Mouse (Mus musculus) hindbrain, embryonic 16.5 days (tissue): ENCODE data around the gene Ubl3. TPM values are rescaled to one million over a fixed set of nuclear protein-coding genes. Genes with fewer than 3 reads are reported as not detected.

Experiments
- ATAC-seq: fragments of 200-750 bp; cut with Nextera tagmentation; 2 replicates; pipeline ENCODE4 v1.8.0; 2017; ENCODE audit warnings: moderate TSS enrichment, moderate library complexity
- H3K27ac ChIP-seq: fragments of 300-500 bp; sonication (generic); 2 replicates; pipeline ENCODE4 v1.5.1; 2014; ENCODE audit warnings: low read depth, mild to moderate bottlenecking, control low read depth, low read length, moderate library complexity
- H3K27me3 ChIP-seq: fragments of 300-500 bp; sonication (generic); replicated peaks from 2 replicates; pipeline ENCODE4 v1.6.1; 2014; ENCODE audit warnings: low read length; ENCODE audit not compliant: control insufficient read depth, insufficient read depth
- H3K36me3 ChIP-seq: fragments of 300-500 bp; sonication (generic); 2 replicates; pipeline ENCODE4 v1.6.1; 2014; ENCODE audit warnings: mild to moderate bottlenecking, low read length, moderate library complexity, mixed read lengths; ENCODE audit not compliant: control insufficient read depth, insufficient read depth
- H3K4me1 ChIP-seq: fragments of 300-500 bp; sonication (generic); 2 replicates; pipeline ENCODE4 v1.6.1; 2014; ENCODE audit warnings: low read depth, low read length; ENCODE audit not compliant: control insufficient read depth, insufficient read depth
- H3K4me2 ChIP-seq: fragments of 300-500 bp; sonication (generic); 2 replicates; pipeline ENCODE4 v1.6.1; 2014; ENCODE audit warnings: mild to moderate bottlenecking, low read length, control low read depth, moderate library complexity
- H3K4me3 ChIP-seq: fragments of 300-500 bp; sonication (generic); 2 replicates; pipeline ENCODE4 v1.5.1; 2014; ENCODE audit warnings: mild to moderate bottlenecking, low read length, control low read depth, moderate library complexity
- H3K9ac ChIP-seq: fragments of 300-500 bp; sonication (generic); 2 replicates; pipeline ENCODE4 v1.6.1; 2014; ENCODE audit warnings: low read depth, mild to moderate bottlenecking, control low read depth, low read length, moderate library complexity
- H3K9me3 ChIP-seq: fragments of 300-500 bp; sonication (generic); 2 replicates; pipeline ENCODE4 v1.6.1; 2014; ENCODE audit warnings: mild to moderate bottlenecking, low read length, moderate library complexity; ENCODE audit not compliant: control insufficient read depth
- WGBS: fragments of 180-500 bp; shearing (Covaris S2); extraction: QIAGEN DNeasy Blood & Tissue Kit; methylation state at CpG from one replicate; pipeline ENCODE4 v1.1.7; 2014; 5-methylcytosine and 5-hydroxymethylcytosine counted together
- polyA plus RNA-seq: library from polyadenylated mRNA; unstranded; fragments of >200 nt; fragmentation: Nextera tagmentation; extraction: Ambion mirVana; gene quantifications from 2 replicates; pipeline ENCODE4 v1.2.1, GENCODE M21; 2015

The Ubl3 gene
- polyA plus RNA-seq, 1 experiment from 2014 or later = 70.7 TPM

GRCm38 (mm10) chr5:148569444-148569843, 16.9 kb upstream of the Ubl3 start:
- WGBS = 76% methylated on average over 13 of the region's 13 CpGs

GRCm38 (mm10) chr5:148565636-148566035, 13.0 kb upstream of the Ubl3 start:
- Histone ChIP-seq H3K4me2 (no peak overlapping the region), H3K27me3 (no peaks in the 10 kb centered on the region), H3K4me3 (no peak overlapping the region), H3K36me3 (no peaks in the 10 kb centered on the region), H3K4me1 (no peaks in the 10 kb centered on the region), H3K9me3 (no peaks in the 10 kb centered on the region), H3K9ac (no peak overlapping the region), H3K27ac (no peak overlapping the region)
- 24% methylated on average over 6 of the region's 6 CpGs for WGBS
- no peak for ATAC-seq

More at GRCm38 (mm10) chr5:148569444-148569843, 16.9 kb upstream of the Ubl3 start:
- H3K4me2 ChIP-seq = no peak overlapping the region
- no peaks in the 10 kb centered on the region for H3K4me1 ChIP-seq
- H3K9me3 ChIP-seq = no peaks in the 10 kb centered on the region
- no peaks in the 10 kb centered on the region for H3K36me3 ChIP-seq
- no peak overlapping the region for H3K9ac ChIP-seq
- no peak overlapping the region for H3K4me3 ChIP-seq
- H3K27me3 ChIP-seq = no peaks in the 10 kb centered on the region
- H3K27ac ChIP-seq = no peak overlapping the region
- no peak for ATAC-seq

GRCm38 (mm10) chr5:148564073-148564472, 11.5 kb upstream of the Ubl3 start:
- H3K9me3 ChIP-seq = no peaks in the 10 kb centered on the region
- no peaks in the 10 kb centered on the region for H3K27me3 ChIP-seq
- no peaks in the 10 kb centered on the region for H3K36me3 ChIP-seq
- no peaks in the 10 kb centered on the region for H3K4me1 ChIP-seq
- H3K27ac ChIP-seq = no peak overlapping the region
- ATAC-seq = no peak
- no peak overlapping the region for H3K4me3 ChIP-seq
- no peak overlapping the region for H3K4me2 ChIP-seq
- 79% methylated on average over 3 of the region's 3 CpGs for WGBS
- no peak overlapping the region for H3K9ac ChIP-seq

GRCm38 (mm10) chr5:148563281-148563680, 10.7 kb upstream of the Ubl3 start:
- Histone ChIP-seq H3K4me2 (no peak overlapping the region), H3K4me1 (no peaks in the 10 kb centered on the region), H3K27me3 (no peaks in the 10 kb centered on the region), H3K9me3 (no peaks in the 10 kb centered on the region), H3K4me3 (no peak overlapping the region), H3K27ac (no peak overlapping the region), H3K9ac (no peak overlapping the region), H3K36me3 (no peaks in the 10 kb centered on the region)
- WGBS = 86% methylated on average over 3 of the region's 4 CpGs
- ATAC-seq = no peak

DNA sequence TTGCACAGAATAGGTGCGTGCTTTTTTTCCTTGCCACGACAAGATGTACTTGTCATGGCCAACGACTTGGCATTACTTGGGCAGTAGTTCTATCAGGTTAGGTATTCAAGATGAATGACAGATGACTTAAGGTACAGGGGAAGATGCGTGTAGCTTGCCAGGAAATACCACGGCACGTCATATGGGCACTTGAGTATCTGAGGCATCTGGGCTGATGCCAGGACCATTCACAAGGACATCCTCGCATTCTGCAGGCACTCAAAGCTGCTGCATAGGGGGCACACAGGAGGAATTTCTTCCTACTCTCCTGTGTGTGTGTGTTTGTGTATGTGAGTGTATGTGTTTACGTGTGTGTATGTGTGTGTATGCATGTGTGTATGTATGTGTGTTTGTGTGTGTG, 9.6 kb upstream of the Ubl3 start:
- 89% methylated on average over 8 of the region's 8 CpGs for WGBS
- H3K27ac ChIP-seq = no peak overlapping the region
- no peak overlapping the region for H3K9ac ChIP-seq
- no peak for ATAC-seq
- no peaks in the 10 kb centered on the region for H3K9me3 ChIP-seq
- no peaks in the 10 kb centered on the region for H3K4me1 ChIP-seq
- H3K4me2 ChIP-seq = no peak overlapping the region
- no peaks in the 10 kb centered on the region for H3K27me3 ChIP-seq
- no peak overlapping the region for H3K4me3 ChIP-seq
- H3K36me3 ChIP-seq = no peaks in the 10 kb centered on the region

DNA sequence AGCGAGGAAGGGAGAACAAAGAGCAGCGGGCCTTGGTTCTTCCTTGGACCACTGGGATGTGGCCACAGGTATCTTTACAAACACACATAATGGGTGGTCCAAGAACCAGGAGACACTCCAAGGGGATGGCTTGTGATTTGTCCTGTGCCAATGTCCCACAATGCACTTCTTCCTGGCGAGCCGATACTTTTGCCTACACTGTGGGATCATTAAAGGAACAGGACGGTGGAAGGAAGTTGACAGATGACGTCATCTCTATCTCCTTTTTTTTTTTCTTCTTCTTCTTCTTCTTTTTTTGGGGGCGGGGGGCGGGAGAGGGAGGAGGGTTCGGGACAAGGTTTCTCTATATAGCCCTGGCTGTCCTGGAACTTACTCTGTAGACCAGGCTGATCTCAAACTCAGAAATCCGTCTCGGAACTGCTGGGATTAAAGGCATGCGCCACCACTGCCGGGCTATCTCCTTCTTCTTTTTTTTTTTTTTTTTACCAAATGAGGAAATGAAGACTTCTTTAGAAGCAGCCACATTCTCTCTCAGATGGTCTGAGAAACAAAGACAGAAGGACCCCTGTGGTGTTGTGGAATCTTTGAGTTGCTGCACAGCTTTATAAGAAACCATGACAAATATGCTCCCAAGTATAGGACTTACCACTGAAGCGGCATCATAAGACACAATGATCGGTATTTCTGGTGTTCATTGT, 6.8 kb upstream of the Ubl3 start:
- peaks cover 3% of the 10 kb centered on the region for H3K4me1 ChIP-seq
- no peak overlapping the region for H3K27ac ChIP-seq
- no peaks in the 10 kb centered on the region for H3K27me3 ChIP-seq
- H3K36me3 ChIP-seq = no peaks in the 10 kb centered on the region
- no peaks in the 10 kb centered on the region for H3K9me3 ChIP-seq
- WGBS = 68% methylated on average over 15 of the region's 15 CpGs
- H3K4me3 ChIP-seq = no peak overlapping the region
- H3K4me2 ChIP-seq = no peak overlapping the region
- H3K9ac ChIP-seq = no peak overlapping the region
- ATAC-seq = no peak

DNA sequence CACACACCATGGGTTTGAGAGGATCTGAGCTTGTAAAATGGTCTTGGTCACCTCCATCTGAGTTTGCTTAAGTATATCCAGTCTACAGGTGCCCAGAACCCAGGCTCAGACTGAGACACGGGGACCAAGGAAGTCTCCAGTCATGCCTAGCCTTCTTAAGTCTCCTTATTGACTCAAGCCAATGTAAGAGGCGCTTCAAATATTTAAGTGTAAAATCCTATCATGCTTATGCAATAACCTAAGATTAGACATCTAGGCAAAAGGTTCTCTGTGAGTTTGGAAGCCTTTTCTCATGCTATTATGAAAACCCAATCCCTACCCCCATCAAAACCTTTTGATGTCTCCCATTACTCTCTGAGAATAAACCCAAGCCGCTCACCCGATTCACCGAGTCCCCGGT, 5.9 kb upstream of the Ubl3 start:
- peaks cover 5% of the 10 kb centered on the region for H3K4me1 ChIP-seq
- H3K27ac ChIP-seq = no peak overlapping the region
- H3K36me3 ChIP-seq = no peaks in the 10 kb centered on the region
- ATAC-seq = no peak
- 93% methylated on average over 6 of the region's 6 CpGs for WGBS
- H3K9me3 ChIP-seq = no peaks in the 10 kb centered on the region
- H3K27me3 ChIP-seq = no peaks in the 10 kb centered on the region
- H3K4me3 ChIP-seq = no peak overlapping the region
- no peak overlapping the region for H3K4me2 ChIP-seq
- H3K9ac ChIP-seq = no peak overlapping the region

DNA sequence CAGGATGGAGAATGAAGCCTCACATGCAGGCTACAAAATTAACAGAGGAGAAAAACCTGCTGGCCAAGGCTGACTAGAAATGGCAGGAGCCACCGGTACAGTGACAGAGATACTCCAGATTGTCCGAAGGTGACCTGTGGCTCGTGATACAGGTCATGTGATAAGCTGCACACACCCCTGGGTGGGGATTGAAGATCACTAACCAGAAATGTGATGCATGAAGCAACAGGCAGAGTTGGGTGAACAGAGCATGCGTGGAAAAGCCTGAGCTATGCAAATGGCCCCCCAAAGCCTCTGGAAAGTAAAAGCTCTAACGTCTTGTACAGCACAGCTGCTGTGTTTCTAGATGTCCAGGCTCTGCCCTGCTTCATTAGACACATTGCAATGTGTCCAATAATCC, 3.9 kb upstream of the Ubl3 start:
- Histone ChIP-seq H3K4me3 (no peak overlapping the region), H3K27ac (no peak overlapping the region), H3K27me3 (no peaks in the 10 kb centered on the region), H3K4me2 (no peak overlapping the region), H3K4me1 (peaks cover 5% of the 10 kb centered on the region), H3K36me3 (no peaks in the 10 kb centered on the region), H3K9me3 (no peaks in the 10 kb centered on the region), H3K9ac (no peak overlapping the region)
- 87% methylated on average over 5 of the region's 5 CpGs for WGBS
- ATAC-seq = no peak

- Histone ChIP-seq H3K27me3 (no peaks in the 10 kb centered on the region), H3K27ac (no peak overlapping the region), H3K4me3 (no peak overlapping the region), H3K36me3 (no peaks in the 10 kb centered on the region), H3K9ac (no peak overlapping the region), H3K9me3 (no peaks in the 10 kb centered on the region), H3K4me1 (peaks cover 9% of the 10 kb centered on the region), H3K4me2 (peak overlapping the region; percentile 51)
- WGBS = 73% methylated on average over 10 of the region's 10 CpGs
- no peak for ATAC-seq
Observed at GRCm38 (mm10) chr5:148555156-148555555, 2.6 kb upstream of the Ubl3 start.
